Mouse (Mus musculus) MEL (cell line): ENCODE data around the gene Maml1.

ENCODE experiments used
- BHLHE40 ChIP-seq: IDR thresholded peaks from 2 replicates; pipeline ENCODE4 v1.6.1; 2012; ENCODE audit warnings: low read depth, mild to moderate bottlenecking, inconsistent platforms, low read length, improper control_type of control experiment, borderline replicate concordance
- CTCF ChIP-seq, 3 experiments: IDR thresholded peaks in 2 of 3; conservative IDR thresholded peaks in 1 of 3; 2 replicates each; pipeline ENCODE4 v1.5.1; 2011 to 2012; ENCODE audit warnings: low read length in 3 of 3, low read depth in 2 of 3, mild to moderate bottlenecking in 2 of 3, improper control_type of control experiment in 1 of 3, inconsistent platforms in 1 of 3, mixed read lengths in 1 of 3, moderate library complexity in 1 of 3; ENCODE audit not compliant: control insufficient read depth in 1 of 3, insufficient read depth in 1 of 3, poor library complexity in 1 of 3, severe bottlenecking in 1 of 3
- E2F4 ChIP-seq: IDR thresholded peaks from 2 replicates; pipeline ENCODE4 v1.6.1; 2011; ENCODE audit warnings: low read depth, low read length, improper control_type of control experiment, borderline replicate concordance
- EP300 ChIP-seq, 2 experiments: IDR thresholded peaks; 2 replicates each; pipeline ENCODE4 v1.6.1; 2011; ENCODE audit warnings: improper control_type of control experiment in 2 of 2, low read length in 2 of 2, low read depth in 1 of 2, mild to moderate bottlenecking in 1 of 2
- GATA1 ChIP-seq: IDR thresholded peaks from 2 replicates; pipeline ENCODE4 v1.6.1; 2011; ENCODE audit warnings: low read depth, low read length, improper control_type of control experiment
- JUND ChIP-seq: IDR thresholded peaks from 2 replicates; pipeline ENCODE4 v1.6.1; 2011; ENCODE audit warnings: low read depth, mild to moderate bottlenecking, improper control_type of control experiment, low read length
- MAX ChIP-seq: IDR thresholded peaks from 2 replicates; pipeline ENCODE4 v1.6.1; 2011; ENCODE audit warnings: low read length, improper control_type of control experiment

- TF ChIP-seq GATA1: no peak
- no peak for TF ChIP-seq JUND
- TF ChIP-seq BHLHE40: no peak
- no peak for TF ChIP-seq E2F4
- no peak for TF ChIP-seq CTCF (IDR thresholded peaks at IDR 0.05 in 2 of 3, conservative IDR thresholded peaks at IDR 0.05 in 1 of 3; ENCODE audit: control insufficient read depth in 1 of 3, insufficient read depth in 1 of 3, low read depth in 2 of 3, low read length in 3 of 3, poor library complexity in 1 of 3, severe bottlenecking in 1 of 3)
- no peak for TF ChIP-seq EP300 (IDR thresholded peaks at IDR 0.05; ENCODE audit: low read depth in 1 of 2, low read length in 2 of 2)
- TF ChIP-seq MAX: no peak
Measured at GRCm38 (mm10) chr11:50275568-50276151, 16.5 kb downstream of the Maml1 start.
